Mouse (Mus musculus) MEL (cell line): ENCODE measurements around the gene 1700129C05Rik.

Experiments
- CHD2 ChIP-seq: IDR thresholded peaks from 2 replicates; pipeline ENCODE4 v1.6.1; 2011; ENCODE audit warnings: low read length, improper control_type of control experiment
- CTCF ChIP-seq, 3 experiments: IDR thresholded peaks in 2 of 3; conservative IDR thresholded peaks in 1 of 3; 2 replicates each; pipeline ENCODE4 v1.5.1; 2011 to 2012; ENCODE audit warnings: low read length in 3 of 3, low read depth in 2 of 3, mild to moderate bottlenecking in 2 of 3, improper control_type of control experiment in 1 of 3, inconsistent platforms in 1 of 3, mixed read lengths in 1 of 3, moderate library complexity in 1 of 3; ENCODE audit not compliant: control insufficient read depth in 1 of 3, insufficient read depth in 1 of 3, poor library complexity in 1 of 3, severe bottlenecking in 1 of 3
- EP300 ChIP-seq, 2 experiments: IDR thresholded peaks; 2 replicates each; pipeline ENCODE4 v1.6.1; 2011; ENCODE audit warnings: improper control_type of control experiment in 2 of 2, low read length in 2 of 2, low read depth in 1 of 2, mild to moderate bottlenecking in 1 of 2
- MAFK ChIP-seq: IDR thresholded peaks from 2 replicates; pipeline ENCODE4 v1.6.1; 2011; ENCODE audit warnings: low read depth, mild to moderate bottlenecking, low read length, improper control_type of control experiment, borderline replicate concordance
- POLR2A ChIP-seq, 2 experiments: IDR thresholded peaks; 2 replicates each; pipeline ENCODE4 v1.6.1; 2011 to 2012; ENCODE audit warnings: low read length in 2 of 2, mild to moderate bottlenecking in 2 of 2, control low read depth in 1 of 2, improper control_type of control experiment in 1 of 2, low read depth in 1 of 2, moderate library complexity in 1 of 2; ENCODE audit not compliant: control insufficient read depth in 1 of 2, insufficient read depth in 1 of 2, poor library complexity in 1 of 2
- POLR2AphosphoS5 ChIP-seq: IDR thresholded peaks from 2 replicates; pipeline ENCODE4 v1.6.1; 2012; ENCODE audit warnings: low read depth, borderline replicate concordance, mild to moderate bottlenecking, inconsistent platforms, low read length, moderate library complexity, mixed read lengths
- USF1 ChIP-seq: IDR thresholded peaks from 2 replicates; pipeline ENCODE4 v1.6.1; 2014; ENCODE audit warnings: low read depth, mild to moderate bottlenecking, inconsistent platforms, low read length, improper control_type of control experiment, moderate library complexity
- ZNF384 ChIP-seq: IDR thresholded peaks from 2 replicates; pipeline ENCODE4 v1.6.1; 2012; ENCODE audit warnings: low read depth, mild to moderate bottlenecking, inconsistent platforms, low read length, improper control_type of control experiment

DNA sequence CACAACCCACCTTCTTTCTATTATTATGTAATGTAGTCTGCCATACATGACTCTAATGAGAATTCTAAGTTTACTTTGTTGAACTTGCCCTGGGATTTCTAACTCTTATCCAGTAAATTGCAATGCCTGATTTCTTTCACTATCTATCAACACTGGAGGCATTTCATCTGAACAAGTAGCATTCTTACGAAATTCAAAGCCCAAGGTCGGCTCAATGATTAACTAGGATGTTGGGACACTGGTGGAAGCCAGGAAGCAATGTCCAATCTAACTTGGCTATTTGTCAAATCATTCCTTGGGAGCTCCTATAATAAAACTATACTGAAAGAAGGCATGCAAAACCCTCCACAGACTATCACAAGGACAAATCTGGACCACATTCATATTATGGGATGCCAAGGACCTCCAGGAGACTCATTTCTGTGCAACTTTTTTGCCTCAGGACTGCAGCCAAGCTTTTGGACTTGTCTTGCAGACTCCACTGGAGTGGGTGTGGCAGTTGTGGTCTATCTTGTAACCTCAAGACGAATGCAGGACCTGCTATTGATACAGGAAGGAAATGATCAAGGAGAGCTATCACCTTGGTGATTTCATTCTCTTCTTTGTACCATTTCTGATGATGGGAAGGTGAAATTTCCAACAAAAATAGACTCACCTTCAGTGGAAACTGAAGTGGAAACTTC lies 14.5 kb upstream of the 1700129C05Rik start:
- TF ChIP-seq MAFK (no peak), CTCF (IDR thresholded peaks at IDR 0.05 in 2 of 3, conservative IDR thresholded peaks at IDR 0.05 in 1 of 3; ENCODE audit: control insufficient read depth in 1 of 3, insufficient read depth in 1 of 3, low read depth in 2 of 3, low read length in 3 of 3, poor library complexity in 1 of 3, severe bottlenecking in 1 of 3) (no peak), POLR2A (IDR thresholded peaks at IDR 0.05; ENCODE audit: control insufficient read depth in 1 of 2, insufficient read depth in 1 of 2, low read depth in 1 of 2, low read length in 2 of 2, poor library complexity in 1 of 2) (no peak), ZNF384 (no peak), CHD2 (no peak), USF1 (no peak), EP300 (IDR thresholded peaks at IDR 0.05; ENCODE audit: low read depth in 1 of 2, low read length in 2 of 2) (no peak), POLR2AphosphoS5 (no peak)
